Mouse (Mus musculus): ENCODE measurements around the gene Hadhb. TPM values are rescaled to one million over a fixed set of nuclear protein-coding genes. Genes with fewer than 3 reads are reported as not detected.

Hadhb gene
- total RNA-seq, 2 experiments from 2014 or later, result 1,544 to 1,693 TPM

DNA sequence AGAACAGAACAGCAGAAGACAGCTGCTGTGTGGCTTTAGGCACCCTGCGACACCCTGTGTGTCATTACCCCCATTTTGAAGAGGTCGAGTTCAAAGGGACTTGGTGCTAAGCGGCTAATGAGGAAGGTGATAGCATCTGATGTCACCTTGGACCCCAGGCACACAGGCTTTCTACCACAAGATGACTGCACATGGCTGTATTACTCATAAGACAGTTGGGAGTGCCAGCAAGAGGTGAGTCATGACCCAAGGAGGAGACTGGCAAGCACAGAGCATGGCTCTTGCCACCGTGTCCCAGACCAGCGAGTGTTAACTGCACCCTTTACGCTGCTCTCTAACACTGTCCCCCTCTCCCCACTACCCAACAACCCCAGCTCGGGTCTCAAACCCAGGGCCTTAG lies 28.3 kb upstream of the Hadhb start:
- intact Hi-C loops (cut with DNase I), result no loop called here

DNA sequence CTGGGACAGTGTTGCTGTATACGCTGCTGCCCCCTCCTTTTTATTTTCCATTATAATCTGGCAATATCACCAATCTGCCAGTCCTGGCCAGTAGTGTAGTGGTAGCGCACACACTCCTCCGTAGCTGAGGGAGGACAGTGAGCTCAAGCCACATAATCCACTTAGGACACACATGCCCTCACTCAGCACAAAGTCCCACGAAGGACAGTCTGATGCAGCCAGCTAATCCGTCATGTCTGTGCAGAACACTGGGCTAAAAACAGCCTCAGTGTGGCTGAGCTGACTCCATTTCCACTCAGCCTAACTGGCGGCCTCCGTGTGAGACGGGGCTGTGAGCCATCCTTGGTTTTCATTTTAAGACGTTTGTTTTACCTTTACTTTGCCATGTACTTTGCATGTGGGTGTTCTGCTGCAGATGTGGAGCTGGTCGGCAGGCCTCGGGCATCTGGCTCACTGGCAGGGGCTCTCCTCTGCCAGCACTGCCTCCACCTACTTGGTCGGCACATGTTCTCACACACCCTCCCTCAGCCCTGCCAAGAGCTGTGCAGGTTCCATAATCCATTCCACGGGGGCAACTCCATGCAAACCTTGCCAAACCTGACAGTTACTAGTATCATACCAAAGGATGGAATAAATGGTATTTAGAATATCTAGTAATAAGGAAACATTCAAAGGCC lies 27.0 kb upstream of the Hadhb start:
- no peak for DNase-seq
- intact Hi-C loops (cut with DNase I), result no loop called here

More for the DNA sequence above, 28.3 kb upstream of the Hadhb start:
- DNase-seq, result no peak

DNA sequence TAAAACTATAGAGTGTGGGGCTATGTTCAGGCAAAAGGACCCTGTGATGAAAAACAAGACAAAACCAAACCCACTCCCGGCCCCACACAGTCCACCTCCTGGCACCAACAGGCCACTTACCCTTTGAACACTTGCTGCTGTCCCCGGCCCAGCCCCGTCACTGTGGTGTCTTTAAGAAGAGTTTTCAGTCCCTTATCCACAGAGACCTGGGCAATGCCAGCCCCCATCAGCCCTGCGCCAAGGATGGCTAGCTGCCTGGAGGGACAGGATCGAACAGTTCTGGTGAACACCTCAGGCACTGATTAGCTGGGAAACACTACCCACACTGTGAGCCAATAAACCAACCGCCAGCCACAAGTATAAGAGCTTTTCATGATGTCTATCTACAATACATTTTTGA lies 26.4 kb upstream of the Hadhb start:
- DNase-seq, result no peak
- intact Hi-C loops (cut with DNase I), result no loop called here

DNA sequence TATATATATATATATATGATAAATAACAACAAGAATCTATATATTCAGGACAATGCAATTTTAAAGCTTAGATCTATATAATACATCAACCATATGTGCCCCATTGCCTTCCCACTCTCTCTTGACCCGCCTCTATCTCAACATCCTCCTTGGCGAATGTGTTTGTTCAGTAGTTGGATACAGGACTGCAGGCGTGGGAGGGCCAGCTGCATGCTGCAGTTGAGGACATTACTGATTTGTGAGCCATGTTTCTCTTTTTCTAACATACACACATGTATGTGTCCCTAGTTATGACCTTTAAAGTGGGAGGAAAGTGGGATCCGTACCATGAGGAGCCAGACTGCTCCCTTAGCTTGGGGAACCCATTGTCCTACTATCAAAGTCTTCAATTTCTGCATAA lies 23.8 kb upstream of the Hadhb start:
- DNase-seq, result no peak
- intact Hi-C loops (cut with DNase I), result no loop called here

DNA sequence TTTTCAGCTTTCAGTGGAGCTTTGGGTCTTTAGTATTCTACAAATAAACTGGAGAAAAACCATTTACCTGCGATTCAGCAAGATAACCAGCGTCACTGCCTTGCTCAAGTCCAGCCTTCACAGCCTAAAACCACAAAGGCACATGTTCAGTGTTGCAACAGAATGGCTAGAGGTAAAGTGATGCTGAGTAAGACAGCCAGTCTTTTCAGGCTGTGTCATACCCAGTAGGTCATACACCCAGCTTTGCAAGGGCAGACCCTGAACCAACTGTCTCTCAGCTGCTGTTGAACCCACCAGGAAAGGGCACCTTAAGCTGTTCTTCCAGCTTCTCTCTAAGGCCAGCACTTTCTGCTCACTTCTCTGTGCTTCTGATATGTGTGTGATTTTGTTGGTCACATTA lies 22.9 kb upstream of the Hadhb start:
- intact Hi-C loops (cut with DNase I), result no loop called here
- DNase-seq, result no peak

DNA sequence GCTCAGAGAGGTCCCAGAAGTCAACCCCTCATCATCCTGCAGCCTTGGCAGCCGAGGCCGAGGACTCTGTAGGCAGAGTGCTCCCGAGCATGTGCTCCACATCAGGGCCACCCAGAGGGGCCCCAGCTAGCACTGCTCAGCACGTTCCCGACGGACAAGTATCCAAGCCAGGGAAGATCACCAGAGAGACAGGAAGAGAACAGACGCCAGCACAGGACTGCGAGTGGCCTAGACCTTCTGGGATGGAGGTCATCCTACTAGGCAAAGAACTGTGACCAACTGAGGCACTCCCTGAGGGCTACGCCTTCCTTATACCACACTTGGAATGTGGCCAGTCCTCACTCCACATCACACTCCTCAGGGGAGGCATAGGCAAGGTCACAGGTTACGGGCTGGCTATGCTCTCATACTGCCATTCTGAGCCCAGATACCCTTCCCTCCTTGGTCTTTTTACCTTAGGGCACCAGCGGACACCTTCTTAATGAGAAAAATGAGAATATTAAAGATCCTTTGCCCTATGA lies 19.3 kb upstream of the Hadhb start:
- no peak for DNase-seq

DNA sequence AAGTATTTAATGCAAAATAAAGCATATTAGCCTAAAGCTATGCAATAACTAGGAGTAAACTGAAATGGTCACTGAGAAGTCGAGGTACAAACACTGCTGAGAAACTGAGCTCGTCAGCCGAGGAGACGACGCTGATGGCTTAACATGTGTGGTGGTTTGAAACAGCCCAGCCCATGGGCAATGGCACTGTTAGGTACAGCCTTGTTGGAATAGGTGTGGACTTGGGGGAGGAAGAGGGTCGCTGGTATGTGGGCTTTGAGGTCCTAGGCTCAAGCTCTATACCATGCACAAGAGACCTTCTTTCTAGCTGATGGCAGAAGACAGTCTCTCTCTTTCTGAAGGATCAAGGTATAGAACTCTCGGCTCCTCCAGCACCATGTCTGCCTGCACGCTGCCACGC lies 17.8 kb upstream of the Hadhb start:
- no peak for DNase-seq
- intact Hi-C loops (cut with DNase I), result loop anchor here (5.0 kb wide), 1 partner anchor 50 kb away; no protein-coding TSS in a partner anchor

More for the DNA sequence above, 19.3 kb upstream of the Hadhb start:
- intact Hi-C loops (cut with DNase I), result loop anchor here (5.0 kb wide), 1 partner anchor 52 kb away; no protein-coding TSS in a partner anchor

DNA sequence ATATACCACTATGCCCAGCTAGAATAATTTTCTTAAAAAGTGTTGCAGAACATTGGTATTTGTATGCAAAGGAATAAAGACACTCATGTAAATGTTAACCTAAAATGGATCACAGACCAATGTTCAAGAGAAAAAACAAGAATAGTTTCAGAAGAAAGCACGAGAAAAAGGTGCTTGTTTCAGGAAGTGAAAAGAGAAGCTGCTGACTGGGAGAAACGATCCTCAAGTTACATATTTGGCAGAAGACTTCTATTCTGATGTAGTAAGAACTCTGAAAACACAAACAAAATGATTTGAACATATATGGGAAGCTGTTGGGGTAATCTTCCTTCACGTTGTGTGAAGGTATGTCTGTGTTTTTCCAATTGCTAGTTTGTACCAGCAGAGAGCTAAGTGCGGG lies 16.9 kb upstream of the Hadhb start:
- intact Hi-C loops (cut with DNase I), result loop anchor here (5.0 kb wide), 1 partner anchor 49 kb away; no protein-coding TSS in a partner anchor
- DNase-seq, result no peak

DNA sequence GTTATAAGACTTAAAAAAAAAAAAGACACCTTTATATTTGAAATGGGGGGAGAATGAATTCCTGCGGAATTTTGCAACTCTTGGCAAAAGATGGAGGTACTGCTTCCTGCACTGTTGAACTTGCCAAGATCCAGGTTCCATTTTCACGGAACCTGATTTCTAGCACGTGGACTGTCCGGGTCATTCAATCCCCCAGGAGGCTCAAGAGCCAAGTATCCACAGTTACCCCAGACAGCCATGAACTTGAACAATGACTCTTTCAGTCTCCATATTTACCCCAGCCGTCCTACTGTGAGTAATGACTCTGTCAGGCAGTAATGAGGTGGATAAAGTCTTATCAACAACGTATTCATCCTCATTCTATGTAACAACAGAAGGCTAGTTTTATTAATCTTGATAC lies 8.5 kb upstream of the Hadhb start:
- intact Hi-C loops (cut with DNase I), result no loop called here
- DNase-seq, result no peak

DNA sequence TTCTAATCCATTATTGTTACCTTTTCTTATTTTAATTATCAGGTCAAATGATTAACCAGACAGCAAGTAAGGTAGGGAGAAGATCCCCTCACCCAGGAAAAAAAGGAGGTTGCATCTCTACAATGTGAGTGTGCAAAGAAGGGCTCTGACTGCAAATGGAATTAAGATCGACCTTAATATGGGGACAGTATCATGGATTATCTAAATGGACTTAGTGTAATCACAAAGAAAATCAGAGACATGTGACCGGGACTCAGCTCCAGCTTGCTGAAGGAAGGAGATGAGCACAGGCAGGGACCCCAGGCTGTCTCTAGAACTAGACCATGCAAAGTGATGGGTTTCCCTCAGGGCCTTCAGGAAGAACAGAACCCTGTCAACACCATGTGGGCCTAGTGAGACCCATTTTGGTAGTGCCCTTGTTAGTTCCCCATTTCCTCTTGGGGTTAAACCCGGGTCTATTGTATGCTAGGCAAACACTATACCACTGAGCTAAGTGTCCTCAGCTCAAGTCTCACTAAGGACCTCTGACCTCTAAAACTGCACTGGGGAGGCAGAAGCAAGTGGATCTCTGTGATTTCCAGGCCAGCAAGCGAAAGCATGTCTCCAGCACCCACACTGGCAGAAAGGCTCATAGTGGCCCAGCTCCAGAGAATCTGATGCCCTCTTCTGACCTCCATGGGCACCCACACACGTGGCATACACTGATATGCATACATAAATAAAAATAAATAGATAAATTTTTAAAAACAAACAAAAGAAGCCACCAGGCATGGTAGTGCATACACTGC lies 6.7 kb upstream of the Hadhb start:
- DNase-seq, result no peak
- intact Hi-C loops (cut with DNase I), result no loop called here

DNA sequence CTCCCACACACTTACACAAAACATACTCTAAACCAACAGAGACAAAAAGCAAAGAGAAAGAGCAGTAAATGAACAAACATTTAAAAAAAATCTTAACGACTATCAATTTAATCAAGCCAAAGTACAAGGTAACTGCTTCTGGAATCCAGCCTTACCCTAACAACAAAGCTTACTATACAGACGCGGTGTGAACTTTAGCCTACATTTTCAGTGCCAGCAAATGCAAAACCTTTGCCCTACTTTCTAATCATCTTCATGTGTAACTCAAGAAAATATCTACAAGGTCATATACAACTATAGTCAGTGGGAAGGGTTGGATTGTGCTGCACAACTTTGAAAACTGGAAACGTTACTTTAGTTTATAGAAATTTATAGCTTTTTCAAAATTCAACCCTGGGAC lies 3.0 kb upstream of the Hadhb start:
- intact Hi-C loops (cut with DNase I), result no loop called here
- DNase-seq, result peak; percentile 70 to 76

DNA sequence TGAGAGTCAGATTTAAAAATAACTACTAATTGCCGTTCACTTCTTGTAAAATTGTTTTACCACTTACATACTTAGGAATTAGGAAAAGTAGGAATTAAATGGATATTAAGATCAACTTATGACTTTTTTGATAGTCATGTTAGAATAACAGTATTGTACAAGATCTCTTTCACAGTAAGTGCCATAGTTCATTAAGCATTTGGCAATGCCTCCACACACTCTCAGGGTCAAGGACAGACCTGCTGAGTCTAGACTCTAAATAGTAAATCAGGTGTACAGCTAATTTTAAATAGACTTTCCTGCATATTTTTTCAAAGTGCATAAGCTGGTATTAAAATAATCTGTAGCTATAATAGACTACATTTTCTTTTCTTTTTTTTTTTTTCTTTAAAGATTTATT lies 2.6 kb upstream of the Hadhb start:
- no peak for DNase-seq
- intact Hi-C loops (cut with DNase I), result no loop called here

DNA sequence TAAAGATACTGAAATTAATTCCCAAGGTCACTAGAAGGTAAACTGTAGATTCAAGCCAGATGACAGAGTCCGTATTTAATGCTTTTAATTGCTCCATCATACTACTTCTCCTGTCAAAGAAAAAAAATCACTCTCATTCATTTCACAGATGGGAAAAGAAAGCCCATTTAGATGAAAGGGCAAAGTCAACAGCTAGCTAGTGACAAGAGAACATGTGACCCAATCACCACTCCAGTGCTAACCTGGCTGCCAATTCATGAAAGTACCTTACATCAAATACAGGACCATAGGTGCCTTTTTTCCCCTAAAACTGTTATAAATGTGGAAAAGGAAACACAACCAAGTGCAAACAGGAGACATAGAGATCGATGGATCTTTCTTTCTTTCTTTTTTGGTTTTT lies 1.8 kb upstream of the Hadhb start:
- no peak for DNase-seq

DNA sequence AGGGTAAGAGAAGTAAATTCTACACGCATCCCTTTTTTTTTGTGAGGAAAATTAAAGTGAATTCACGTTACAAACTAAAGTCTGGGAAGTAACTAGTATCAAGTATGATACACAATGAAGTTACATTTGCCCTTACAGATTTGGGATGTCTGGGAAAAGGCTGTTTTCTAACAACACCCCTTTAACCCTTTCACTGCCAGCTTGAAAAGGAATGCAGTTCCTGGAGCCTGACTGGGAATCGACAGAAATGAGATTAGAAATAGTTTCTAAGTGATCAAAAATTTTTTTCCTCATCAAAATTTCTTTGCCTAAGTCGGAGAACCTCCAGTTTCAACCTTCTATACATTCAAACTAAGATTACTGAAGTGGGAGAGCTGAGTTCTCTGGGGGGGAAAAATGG lies 1.0 kb upstream of the Hadhb start:
- intact Hi-C loops (cut with DNase I), result no loop called here
- DNase-seq, result peak in 1 of 2 experiments; percentile 63

More for the DNA sequence above, 1.8 kb upstream of the Hadhb start:
- intact Hi-C loops (cut with DNase I), result no loop called here

DNA sequence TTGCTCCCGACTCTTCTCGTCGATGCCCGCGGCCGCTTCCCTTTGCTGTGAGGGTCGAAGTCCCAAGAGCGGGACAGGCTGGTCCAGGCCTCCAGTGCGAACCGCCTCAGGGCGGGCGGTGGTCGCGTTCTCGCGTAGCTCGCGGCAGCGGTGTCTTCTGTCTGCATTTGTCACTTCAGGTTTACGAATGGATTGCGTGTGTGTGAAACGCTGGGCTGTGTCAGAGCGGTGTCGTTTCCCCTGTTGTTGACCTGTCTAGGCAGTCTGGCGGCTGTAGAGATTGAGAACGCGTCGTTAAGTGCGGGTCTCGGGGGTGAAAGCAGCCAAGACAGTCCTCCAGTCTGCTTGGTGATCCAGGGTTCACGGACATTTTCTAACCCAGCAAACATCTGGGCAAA lies 346 bp downstream of the Hadhb start:
- DNase-seq, result no peak
- intact Hi-C loops (cut with DNase I), result no loop called here

DNA sequence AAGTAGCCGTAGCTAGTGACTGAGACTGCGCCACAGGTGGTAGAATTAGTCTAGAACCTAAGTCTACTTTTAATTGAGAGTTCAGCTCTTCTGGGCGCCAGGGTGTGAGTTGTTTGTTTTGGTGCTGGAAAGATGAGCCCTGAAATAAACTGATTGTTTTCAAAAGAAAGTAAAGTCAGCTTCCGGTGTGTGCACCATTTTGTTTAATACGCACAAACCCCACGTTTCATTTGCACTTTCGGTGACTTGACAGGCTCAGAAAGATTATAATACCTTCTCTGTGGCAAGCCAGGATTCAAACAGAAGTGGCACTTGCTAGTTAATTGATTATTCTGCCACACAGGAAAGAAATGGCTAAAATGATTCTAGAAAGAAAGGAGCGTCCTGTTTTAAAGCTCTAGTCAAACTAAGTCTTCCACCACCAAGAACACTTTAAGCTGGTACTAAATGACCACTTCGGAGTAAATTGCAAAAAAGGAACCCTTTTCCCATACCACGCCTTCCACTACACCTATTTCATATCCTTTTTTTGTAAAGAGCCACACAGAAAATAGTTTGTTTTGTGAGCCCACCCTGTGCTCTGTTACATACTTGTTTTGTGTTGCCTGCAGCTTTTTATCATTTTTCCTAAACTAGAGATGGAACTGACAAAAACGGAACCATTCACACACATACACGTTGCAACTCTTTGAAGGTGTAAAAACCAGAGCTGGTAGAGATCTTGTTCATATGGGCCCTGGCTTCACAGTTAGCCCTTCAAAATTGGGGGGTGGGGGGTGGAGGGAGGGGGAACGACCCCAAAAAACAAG lies 977 bp downstream of the Hadhb start:
- intact Hi-C loops (cut with DNase I), result no loop called here
- DNase-seq, result no peak

DNA sequence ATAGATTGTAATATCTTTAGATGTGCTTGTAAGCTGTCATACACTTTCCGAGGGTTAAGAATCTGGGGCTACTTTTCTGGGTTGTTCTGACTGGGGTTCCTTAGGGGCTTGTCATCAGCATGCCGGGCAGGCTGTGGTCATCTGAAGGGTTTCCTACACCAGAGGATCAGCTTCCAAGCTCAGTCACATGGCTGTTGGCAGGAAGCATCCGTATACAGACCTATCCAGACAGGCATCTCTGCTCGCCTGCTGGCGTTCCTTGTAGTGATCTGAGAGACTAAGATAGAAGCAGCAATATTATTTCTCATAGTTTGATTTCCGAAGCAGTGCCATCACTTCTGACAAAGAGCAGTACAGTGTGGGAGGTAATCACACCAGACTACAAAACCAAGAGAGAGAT lies 4.6 kb downstream of the Hadhb start:
- intact Hi-C loops (cut with DNase I), result no loop called here
- DNase-seq, result peak in 1 of 2 experiments; percentile 62

DNA sequence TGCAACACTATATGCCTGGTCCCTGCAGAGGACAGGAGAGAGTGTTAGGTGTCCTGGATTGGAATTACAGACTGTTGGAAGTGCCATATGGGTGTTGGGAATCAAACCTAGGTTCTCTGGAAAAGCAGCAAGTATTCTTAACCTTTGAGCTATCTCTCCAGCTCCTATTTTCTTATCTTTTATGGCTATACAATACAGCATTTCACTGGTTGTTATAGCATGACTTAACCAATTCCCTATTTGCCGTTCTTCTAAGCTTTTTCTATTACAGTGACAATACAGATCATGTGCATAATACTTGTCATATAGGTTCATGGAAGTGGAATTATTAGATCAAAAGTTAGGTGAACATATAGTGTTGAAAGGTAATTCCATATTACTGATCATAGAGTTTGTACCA lies 6.8 kb downstream of the Hadhb start:
- intact Hi-C loops (cut with DNase I), result no loop called here
- no peak for DNase-seq

DNA sequence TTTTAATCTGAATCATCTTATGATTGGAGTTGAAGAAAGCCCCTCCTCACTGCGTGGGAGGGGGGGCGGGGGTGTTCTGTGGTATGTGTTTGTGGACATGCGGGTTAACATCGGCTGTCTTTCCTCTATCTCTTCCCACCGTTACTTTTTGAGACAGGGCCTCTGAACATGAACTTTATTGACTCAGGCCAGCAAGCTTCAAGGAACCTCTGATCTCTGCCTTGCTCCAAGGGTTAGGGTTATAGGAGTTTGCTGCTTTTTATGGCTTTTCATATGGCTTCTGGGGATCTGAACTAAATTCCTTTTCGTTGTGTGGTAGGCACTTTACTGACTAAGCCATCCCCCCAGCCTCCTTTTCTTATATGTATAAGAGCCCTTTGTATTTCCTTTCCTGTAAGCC lies 7.3 kb downstream of the Hadhb start:
- DNase-seq, result no peak
- intact Hi-C loops (cut with DNase I), result no loop called here

DNA sequence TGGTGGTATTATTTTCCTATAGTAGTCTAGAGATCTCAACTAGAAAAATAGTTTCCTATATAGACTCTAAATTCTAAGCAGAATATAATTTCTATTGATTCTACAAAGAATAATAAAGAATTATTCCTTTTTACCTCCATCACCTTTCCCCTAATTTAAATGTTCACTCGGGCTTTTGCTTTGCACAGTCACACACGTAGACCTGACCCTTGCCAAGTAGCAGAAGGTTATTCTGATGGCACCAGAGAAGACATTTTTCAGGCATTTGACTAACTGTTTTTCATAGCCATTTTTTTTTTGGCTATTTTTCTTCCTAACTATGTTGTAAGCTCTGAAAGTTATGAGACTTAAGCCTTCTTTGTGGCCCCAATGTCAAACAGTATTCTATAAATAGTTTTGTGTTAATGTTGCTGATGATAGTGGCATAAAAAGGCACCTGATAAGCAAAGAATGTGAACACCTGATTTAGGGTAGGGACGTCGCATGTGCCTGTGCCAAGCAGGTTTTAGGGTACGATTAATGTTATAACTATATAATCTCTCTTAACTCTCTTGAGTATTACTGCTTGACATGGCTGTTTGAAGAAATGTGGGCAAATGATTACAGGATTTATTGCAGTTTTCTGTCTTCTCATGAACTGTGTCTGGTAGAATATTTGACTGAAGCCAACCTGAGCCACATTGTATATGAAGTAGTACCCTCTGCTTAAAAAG lies 10.3 kb downstream of the Hadhb start:
- intact Hi-C loops (cut with DNase I), result no loop called here
- DNase-seq, result no peak
